Mouse (Mus musculus): ENCODE results near the gene Ppp2r5a.

GRCm38 (mm10) chr1:191445831-191446258 lies 42.8 kb upstream of the Ppp2r5a start:
- TF ChIP-seq CTCF (IDR thresholded peaks at IDR 0.05; ENCODE audit: borderline replicate concordance, extremely low read depth, insufficient read depth, insufficient read length) (no peak), POLR2A (IDR thresholded peaks at IDR 0.05; ENCODE audit: borderline replicate concordance, extremely low read depth, insufficient read depth, insufficient read length, poor library complexity, severe bottlenecking) (no peak)

All from brain, embryonic 14.5 days (tissue).